Mouse (Mus musculus): ENCODE measurements around the gene 9530002B09Rik. TPM values are rescaled to one million over a fixed set of nuclear protein-coding genes. Genes with fewer than 3 reads are reported as not detected.

9530002B09Rik gene
- not detected for total RNA-seq (2021)
- long read RNA-seq, experiment 1, result 0 reads
- long read RNA-seq, experiment 2, result 0 reads

- no peak for DNase-seq
Measured at GRCm38 (mm10) chr4:122688975-122689374, at the start of gene 9530002B09Rik. TSS of gene 9530002B09Rik (plus strand) at chr4:122689275.

Other genes starting within 250 kb of the 9530002B09Rik start
- gene Ppt1, start 147.0 kb downstream of the 9530002B09Rik start, total RNA-seq (2021), result 10 to 100 TPM; 45.9 to 54.5 TPM
- gene Cap1, start 196.8 kb downstream of the 9530002B09Rik start, total RNA-seq (2021), result 100 to 1,000 TPM; 128 TPM

All from adrenal gland, postnatal 10 days (tissue).